Mouse (Mus musculus) heart, embryonic 13.5 days (tissue): ENCODE results near the gene Phgr1. TPM values are rescaled to one million over a fixed set of nuclear protein-coding genes. Genes with fewer than 3 reads are reported as not detected.
A peak's percentile ranks its signal among the peaks of the same experiment; 100 is the strongest.

Experiments used
- ATAC-seq: fragments of 200-750 bp; cut with Nextera tagmentation; 2 replicates; pipeline ENCODE4 v1.8.0; 2017; ENCODE audit warnings: moderate TSS enrichment; ENCODE audit not compliant: insufficient number of reproducible peaks, low FRiP score, low TSS enrichment; ENCODE audit errors: extremely low read depth
- H3K27ac ChIP-seq: fragments of 300-500 bp; sonication (generic); replicated peaks from 2 replicates; pipeline ENCODE4 v1.5.1; 2015; ENCODE audit warnings: moderate library complexity, mild to moderate bottlenecking, inconsistent platforms
- H3K27me3 ChIP-seq: fragments of 300-500 bp; sonication (generic); replicated peaks from 2 replicates; pipeline ENCODE4 v1.6.1; 2015; ENCODE audit warnings: mild to moderate bottlenecking, inconsistent platforms
- H3K36me3 ChIP-seq: fragments of 300-500 bp; sonication (generic); 2 replicates; pipeline ENCODE4 v1.6.1; 2015; ENCODE audit warnings: mild to moderate bottlenecking, inconsistent platforms
- H3K4me1 ChIP-seq: fragments of 300-500 bp; sonication (generic); 2 replicates; pipeline ENCODE4 v1.6.1; 2015; ENCODE audit warnings: inconsistent platforms
- H3K4me2 ChIP-seq: fragments of 300-500 bp; sonication (generic); 2 replicates; pipeline ENCODE4 v1.6.1; 2015; ENCODE audit warnings: inconsistent platforms, mild to moderate bottlenecking, moderate library complexity
- H3K4me3 ChIP-seq: fragments of 300-500 bp; sonication (generic); 2 replicates; pipeline ENCODE4 v1.5.1; 2015; ENCODE audit warnings: moderate library complexity, mild to moderate bottlenecking, inconsistent platforms
- H3K9ac ChIP-seq: fragments of 300-500 bp; sonication (generic); 2 replicates; pipeline ENCODE4 v1.6.1; 2015; ENCODE audit warnings: inconsistent platforms, mild to moderate bottlenecking, moderate library complexity
- H3K9me3 ChIP-seq: fragments of 300-500 bp; sonication (generic); 2 replicates; pipeline ENCODE4 v1.6.1; 2016; ENCODE audit warnings: inconsistent platforms
- WGBS: fragments of 180-500 bp; shearing (Covaris S2); methylation state at CpG from one replicate; pipeline ENCODE4 v1.1.7; 2015; ENCODE audit warnings: mixed read lengths; 5-methylcytosine and 5-hydroxymethylcytosine counted together
- polyA plus RNA-seq: library from polyadenylated mRNA; unstranded; fragments of >200 nt; fragmentation: Nextera tagmentation; extraction: Ambion mirVana; gene quantifications from 2 replicates; pipeline ENCODE4 v1.2.1, GENCODE M21; 2015

Gene Phgr1
- polyA plus RNA-seq, 1 experiment from 2014 or later, result not detected

GRCm38 (mm10) chr2:118781115-118781514 lies 8.5 kb downstream of the Phgr1 start:
- 28% methylated on average over 1 of the region's 1 CpGs for WGBS
- H3K27ac ChIP-seq, result no peak overlapping the region
- peaks cover 45% of the 10 kb centered on the region for H3K27me3 ChIP-seq
- H3K36me3 ChIP-seq, result no peaks in the 10 kb centered on the region
- no peaks in the 10 kb centered on the region for H3K9me3 ChIP-seq
- H3K4me1 ChIP-seq, result peaks cover 16% of the 10 kb centered on the region
- no peak overlapping the region for H3K4me3 ChIP-seq
- no peak for ATAC-seq
- no peak overlapping the region for H3K4me2 ChIP-seq
- no peak overlapping the region for H3K9ac ChIP-seq

- WGBS, result 35% methylated on average over 4 of the region's 4 CpGs
- Histone ChIP-seq H3K36me3 (no peaks in the 10 kb centered on the region), H3K27ac (no peak overlapping the region), H3K27me3 (peaks cover 55% of the 10 kb centered on the region), H3K9ac (no peak overlapping the region), H3K4me3 (no peak overlapping the region), H3K4me1 (peaks cover 12% of the 10 kb centered on the region), H3K4me2 (no peak overlapping the region), H3K9me3 (no peaks in the 10 kb centered on the region)
- ATAC-seq, result no peak
Observed at GRCm38 (mm10) chr2:118782303-118782702, 9.7 kb downstream of the Phgr1 start.

- Histone ChIP-seq H3K9me3 (no peaks in the 10 kb centered on the region), H3K9ac (no peak overlapping the region), H3K36me3 (no peaks in the 10 kb centered on the region), H3K4me1 (peaks cover 12% of the 10 kb centered on the region), H3K27ac (no peak overlapping the region), H3K4me2 (no peak overlapping the region), H3K4me3 (no peak overlapping the region), H3K27me3 (peaks cover 57% of the 10 kb centered on the region)
- ATAC-seq, result no peak
- WGBS, result 48% methylated on average over 5 of the region's 5 CpGs
Observed at GRCm38 (mm10) chr2:118783093-118783492, 10.5 kb downstream of the Phgr1 start.

- no peaks in the 10 kb centered on the region for H3K36me3 ChIP-seq
- H3K27ac ChIP-seq, result no peak overlapping the region
- H3K9ac ChIP-seq, result no peak overlapping the region
- WGBS, result 79% methylated on average over 7 of the region's 7 CpGs
- ATAC-seq, result no peak
- H3K27me3 ChIP-seq, result peaks cover 60% of the 10 kb centered on the region
- peaks cover 12% of the 10 kb centered on the region for H3K4me1 ChIP-seq
- H3K4me2 ChIP-seq, result no peak overlapping the region
- no peak overlapping the region for H3K4me3 ChIP-seq
- no peaks in the 10 kb centered on the region for H3K9me3 ChIP-seq
Observed at GRCm38 (mm10) chr2:118783663-118784062, 11.1 kb downstream of the Phgr1 start.

- H3K4me1 ChIP-seq, result peaks cover 14% of the 10 kb centered on the region
- H3K9ac ChIP-seq, result no peak overlapping the region
- H3K27ac ChIP-seq, result no peak overlapping the region
- no peak for ATAC-seq
- no peaks in the 10 kb centered on the region for H3K36me3 ChIP-seq
- no peak overlapping the region for H3K4me2 ChIP-seq
- H3K27me3 ChIP-seq, result peaks cover 59% of the 10 kb centered on the region
- no peak overlapping the region for H3K4me3 ChIP-seq
- H3K9me3 ChIP-seq, result no peaks in the 10 kb centered on the region
- WGBS, result 63% methylated on average over 5 of the region's 5 CpGs
Observed at GRCm38 (mm10) chr2:118786525-118786924, 14.0 kb downstream of the Phgr1 start.

GRCm38 (mm10) chr2:118789501-118789900 lies 16.9 kb downstream of the Phgr1 start:
- H3K36me3 ChIP-seq, result no peaks in the 10 kb centered on the region
- no peak overlapping the region for H3K4me2 ChIP-seq
- 80% methylated on average over 11 of the region's 11 CpGs for WGBS
- peaks cover 15% of the 10 kb centered on the region for H3K4me1 ChIP-seq
- H3K4me3 ChIP-seq, result no peak overlapping the region
- no peak overlapping the region for H3K27ac ChIP-seq
- H3K9ac ChIP-seq, result no peak overlapping the region
- H3K27me3 ChIP-seq, result peaks cover 72% of the 10 kb centered on the region
- ATAC-seq, result no peak
- no peaks in the 10 kb centered on the region for H3K9me3 ChIP-seq

GRCm38 (mm10) chr2:118790221-118790550 lies 17.6 kb downstream of the Phgr1 start:
- Histone ChIP-seq H3K27me3 (peaks cover 74% of the 10 kb centered on the region), H3K9ac (peak overlapping the region; percentile 69; the same call in 1 of the 2 replicates)
- 46% methylated on average over 12 of the region's 12 CpGs for WGBS

GRCm38 (mm10) chr2:118790551-118791525 lies 18.3 kb downstream of the Phgr1 start:
- H3K27me3 ChIP-seq, result peaks cover 67% of the 10 kb centered on the region

More at GRCm38 (mm10) chr2:118790221-118790550, 17.6 kb downstream of the Phgr1 start:
- H3K27ac ChIP-seq, result no peak overlapping the region
- H3K4me1 ChIP-seq, result peaks cover 15% of the 10 kb centered on the region
- H3K4me3 ChIP-seq, result peak overlapping the region; percentile 34
- no peaks in the 10 kb centered on the region for H3K36me3 ChIP-seq
- H3K4me2 ChIP-seq, result peak overlapping the region; percentile 69
- no peaks in the 10 kb centered on the region for H3K9me3 ChIP-seq
- no peak for ATAC-seq

GRCm38 (mm10) chr2:118791591-118792258 lies 19.2 kb downstream of the Phgr1 start:
- peaks cover 67% of the 10 kb centered on the region for H3K27me3 ChIP-seq
- no peak overlapping the region for H3K4me2 ChIP-seq
- H3K36me3 ChIP-seq, result no peaks in the 10 kb centered on the region
- WGBS, result 89% methylated on average over 26 of the region's 26 CpGs
- no peak overlapping the region for H3K27ac ChIP-seq
- no peak for ATAC-seq
- peaks cover 15% of the 10 kb centered on the region for H3K4me1 ChIP-seq
- no peak overlapping the region for H3K9ac ChIP-seq
- H3K4me3 ChIP-seq, result no peak overlapping the region
- no peaks in the 10 kb centered on the region for H3K9me3 ChIP-seq

More at GRCm38 (mm10) chr2:118790551-118791525, 18.3 kb downstream of the Phgr1 start:
- Histone ChIP-seq H3K36me3 (no peaks in the 10 kb centered on the region), H3K4me3 (peak overlapping the region; percentile 34), H3K9ac (peak overlapping the region; percentile 69; the same call in 1 of the 2 replicates), H3K9me3 (no peaks in the 10 kb centered on the region), H3K4me1 (peaks cover 15% of the 10 kb centered on the region), H3K27ac (no peak overlapping the region), H3K4me2 (peak overlapping the region; percentile 69)
- no peak; the same call in 1 of the 2 replicates for ATAC-seq
- 19% methylated on average over 44 of the region's 44 CpGs for WGBS

GRCm38 (mm10) chr2:118792259-118792613 lies 19.7 kb downstream of the Phgr1 start:
- Histone ChIP-seq H3K4me2 (no peak overlapping the region), H3K4me3 (no peak overlapping the region), H3K9me3 (no peaks in the 10 kb centered on the region), H3K27me3 (peaks cover 64% of the 10 kb centered on the region), H3K27ac (no peak overlapping the region), H3K36me3 (no peaks in the 10 kb centered on the region), H3K4me1 (peaks cover 15% of the 10 kb centered on the region), H3K9ac (no peak overlapping the region)
- ATAC-seq, result no peak
- WGBS, result 67% methylated on average over 4 of the region's 4 CpGs

- 70% methylated on average over 4 of the region's 4 CpGs for WGBS
- peaks cover 52% of the 10 kb centered on the region for H3K27me3 ChIP-seq
- no peak overlapping the region for H3K4me3 ChIP-seq
- ATAC-seq, result no peak
- H3K9ac ChIP-seq, result no peak overlapping the region
- H3K27ac ChIP-seq, result no peak overlapping the region
- no peak overlapping the region for H3K4me2 ChIP-seq
- no peaks in the 10 kb centered on the region for H3K9me3 ChIP-seq
- H3K36me3 ChIP-seq, result no peaks in the 10 kb centered on the region
- peaks cover 15% of the 10 kb centered on the region for H3K4me1 ChIP-seq
Observed at GRCm38 (mm10) chr2:118793636-118794035, 21.1 kb downstream of the Phgr1 start.
